Mouse (Mus musculus) kidney, postnatal 14 days (tissue): ENCODE measurements around the gene Olfr749.
"Not testable (repeated sequence)": the region's sequence is repeated elsewhere in the genome, so short reads cannot be mapped to it uniquely, and the experiment has no call there.

Experiments
- DNase-seq: peaks from one replicate; pipeline ENCODE4 v3.0.0; 2022; ENCODE audit warnings: mixed read lengths

Olfr749 gene

GRCm38 (mm10) chr14:50744994-50745393, at the start of gene Olfr749:
Gene Olfr749 (minus strand): TSS chr14:50745094.
- DNase-seq: no peak

- DNase-seq: no peak
Observed at GRCm38 (mm10) chr14:50788157-50788556, 43.3 kb upstream of the Olfr749 start.

GRCm38 (mm10) chr14:50785251-50785637, 40.4 kb upstream of the Olfr749 start, which contains the start of gene Ttc5:
Gene Ttc5 (minus strand): TSS chr14:50785519.
- peak; percentile 92 for DNase-seq

DNA sequence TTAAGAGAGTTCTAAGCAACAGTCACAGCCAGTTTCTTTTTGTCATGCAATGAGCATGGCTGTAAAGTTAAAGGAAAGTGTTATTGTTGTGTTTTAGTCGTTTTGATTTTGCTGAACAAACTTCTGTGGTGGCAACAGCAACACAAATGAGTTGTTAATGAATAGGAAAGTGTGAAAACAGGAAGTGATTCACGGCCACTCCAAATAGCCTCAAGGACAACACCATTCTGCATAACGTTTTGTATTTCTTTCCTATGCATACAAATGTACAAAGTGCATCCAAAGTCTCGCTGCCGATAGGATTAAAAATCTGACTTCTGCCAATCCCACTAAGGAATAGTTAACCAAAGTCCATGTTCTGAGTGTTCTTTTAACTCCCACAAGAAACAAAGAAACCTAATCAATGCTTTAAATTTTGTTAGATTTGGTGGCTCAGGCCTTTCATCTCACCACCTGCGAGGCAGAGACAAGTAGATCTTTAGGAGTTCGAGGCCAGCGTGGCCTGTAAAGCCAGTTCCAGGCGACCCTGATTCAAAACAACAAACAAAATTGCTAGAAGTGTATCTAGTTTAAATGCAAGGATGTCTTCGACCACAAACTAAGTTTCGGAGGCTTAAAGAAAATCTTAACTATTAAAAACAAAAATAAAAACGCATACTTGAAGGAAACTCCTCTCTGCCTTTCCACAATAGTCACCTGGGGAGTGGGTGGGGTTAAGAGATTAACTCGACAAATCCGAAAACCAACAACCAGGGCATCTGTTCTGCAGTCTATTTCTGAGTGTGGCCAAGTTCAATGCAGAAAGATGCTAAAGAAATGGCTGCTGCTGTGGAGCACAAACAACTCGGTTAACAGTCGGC, 39.7 kb upstream of the Olfr749 start:
- DNase-seq: no peak

- no peak for DNase-seq
Observed at GRCm38 (mm10) chr14:50782166-50782565, 37.3 kb upstream of the Olfr749 start.

- DNase-seq: no peak
Observed at GRCm38 (mm10) chr14:50771342-50771741, 26.4 kb upstream of the Olfr749 start.

GRCm38 (mm10) chr14:50765736-50766135, 20.8 kb upstream of the Olfr749 start:
- no peak for DNase-seq

GRCm38 (mm10) chr14:50758416-50759085, 13.7 kb upstream of the Olfr749 start:
- no peak for DNase-seq

GRCm38 (mm10) chr14:50741584-50741983, 3.3 kb downstream of the Olfr749 start:
- no peak for DNase-seq

- no peak for DNase-seq
Observed at GRCm38 (mm10) chr14:50740334-50740733, 4.6 kb downstream of the Olfr749 start.

GRCm38 (mm10) chr14:50722371-50722770, 22.5 kb downstream of the Olfr749 start:
- DNase-seq: not testable (repeated sequence)

GRCm38 (mm10) chr14:50719875-50720274, 25.0 kb downstream of the Olfr749 start:
- DNase-seq: not testable (repeated sequence)

- DNase-seq: no peak
Observed at GRCm38 (mm10) chr14:50707073-50707472, 37.8 kb downstream of the Olfr749 start, which contains the start of gene Olfr748. Gene Olfr748 (plus strand): TSS chr14:50707373.

DNA sequence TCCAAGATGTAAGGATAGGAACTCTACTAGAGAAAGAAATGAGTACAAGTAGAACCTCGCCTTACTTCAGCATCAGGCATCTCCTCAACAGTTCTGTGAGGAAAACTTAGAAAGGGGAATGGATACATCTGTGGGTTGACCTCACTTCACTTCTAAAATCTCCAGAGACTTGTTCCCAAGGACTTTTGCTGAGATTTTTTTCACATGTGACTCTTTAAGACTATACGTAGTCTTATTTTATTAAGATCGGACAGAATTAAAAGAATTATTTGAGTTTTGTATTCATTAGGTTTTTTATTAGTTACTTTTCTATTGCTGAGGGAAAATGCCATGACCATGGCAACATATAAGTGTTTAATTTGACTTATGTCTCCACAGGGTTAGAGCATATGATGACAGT, 51.8 kb downstream of the Olfr749 start, which contains the start of gene Olfr747:
TSS of gene Olfr747 (minus strand) at position 101 of the 400 bp plus-strand sequence.
- no peak for DNase-seq
